Mouse (Mus musculus): Measurements from ENCODE around the gene Wdr20.
"Not testable (repeated sequence)": the region's sequence is repeated elsewhere in the genome, so short reads cannot be mapped to it uniquely, and the experiment has no call there.

The Wdr20 gene

GRCm38 (mm10) chr12:110737170-110738157 is at the start of gene Wdr20:
Gene Wdr20, plus strand, starts transcription at chr12:110737944.
- DNase-seq, result peak; percentile 100

- not testable (repeated sequence) for DNase-seq
Measured at GRCm38 (mm10) chr12:110688921-110689320, 48.8 kb upstream of the Wdr20 start.

GRCm38 (mm10) chr12:110689919-110690643 is 47.7 kb upstream of the Wdr20 start:
- no peak for DNase-seq

- DNase-seq, result not testable (repeated sequence)
Measured at GRCm38 (mm10) chr12:110693378-110693777, 44.4 kb upstream of the Wdr20 start.

- DNase-seq, result no peak
Measured at GRCm38 (mm10) chr12:110695676-110696171, 42.0 kb upstream of the Wdr20 start.

- DNase-seq, result peak; percentile 100
Measured at GRCm38 (mm10) chr12:110696173-110696974, 41.4 kb upstream of the Wdr20 start.

- no peak for DNase-seq
Measured at GRCm38 (mm10) chr12:110696975-110697400, 40.8 kb upstream of the Wdr20 start.

GRCm38 (mm10) chr12:110697457-110697856 is 40.3 kb upstream of the Wdr20 start:
- no peak for DNase-seq

GRCm38 (mm10) chr12:110698080-110698479 is 39.7 kb upstream of the Wdr20 start:
- no peak for DNase-seq

GRCm38 (mm10) chr12:110698523-110699170 is 39.1 kb upstream of the Wdr20 start:
- no peak for DNase-seq

- no peak for DNase-seq
Measured at GRCm38 (mm10) chr12:110699171-110699547, 38.6 kb upstream of the Wdr20 start.

GRCm38 (mm10) chr12:110700730-110701129 is 37.0 kb upstream of the Wdr20 start:
- no peak for DNase-seq

- DNase-seq, result not testable (repeated sequence)
Measured at GRCm38 (mm10) chr12:110701363-110701762, 36.4 kb upstream of the Wdr20 start.

- DNase-seq, result no peak
Measured at GRCm38 (mm10) chr12:110702556-110702955, 35.2 kb upstream of the Wdr20 start, which contains the start of gene Hsp90aa1. Gene Hsp90aa1, minus strand, starts transcription at chr12:110702728.

- DNase-seq, result peak; percentile 98
Measured at GRCm38 (mm10) chr12:110703008-110703471, 34.7 kb upstream of the Wdr20 start.

GRCm38 (mm10) chr12:110703682-110704081 is 34.1 kb upstream of the Wdr20 start:
- peak; percentile 89 for DNase-seq

- not testable (repeated sequence) for DNase-seq
Measured at GRCm38 (mm10) chr12:110705419-110705818, 32.3 kb upstream of the Wdr20 start.

- peak; percentile 98 for DNase-seq
Measured at GRCm38 (mm10) chr12:110706337-110707231, 31.2 kb upstream of the Wdr20 start.

GRCm38 (mm10) chr12:110707451-110707850 is 30.3 kb upstream of the Wdr20 start:
- no peak for DNase-seq

- peak; percentile 48 for DNase-seq
Measured at GRCm38 (mm10) chr12:110711270-110711669, 26.5 kb upstream of the Wdr20 start.

- DNase-seq, result no peak
Measured at GRCm38 (mm10) chr12:110713784-110714183, 24.0 kb upstream of the Wdr20 start.

All from heart, adult 11 months (tissue).